Mouse (Mus musculus) intestine, postnatal 0 days (tissue): Measurements from ENCODE around the gene Dtx2. TPM values are rescaled to one million over a fixed set of nuclear protein-coding genes. Genes with fewer than 3 reads are reported as not detected.

Experiments used
- ATAC-seq: fragments of 200-750 bp; cut with Nextera tagmentation; 2 replicates; pipeline ENCODE4 v1.8.0; 2017; ENCODE audit warnings: mild to moderate bottlenecking, moderate TSS enrichment, moderate library complexity
- H3K27ac ChIP-seq: fragments of 300-500 bp; sonication (generic); 2 replicates; pipeline ENCODE4 v1.5.1; 2014; ENCODE audit warnings: mild to moderate bottlenecking, low read depth, low read length, moderate library complexity
- H3K27me3 ChIP-seq: fragments of 300-500 bp; sonication (generic); replicated peaks from 2 replicates; pipeline ENCODE4 v1.6.1; 2014; ENCODE audit warnings: low read length, mixed read lengths; ENCODE audit not compliant: control insufficient read depth, insufficient read depth
- H3K36me3 ChIP-seq: fragments of 300-500 bp; sonication (generic); 2 replicates; pipeline ENCODE4 v1.6.1; 2014; ENCODE audit warnings: mild to moderate bottlenecking, moderate library complexity; ENCODE audit not compliant: control insufficient read depth, insufficient read depth
- H3K4me1 ChIP-seq: fragments of 300-500 bp; sonication (generic); replicated peaks from 2 replicates; pipeline ENCODE4 v1.6.1; 2014; ENCODE audit warnings: antibody characterized with exemption, low read length, mixed read lengths; ENCODE audit not compliant: control insufficient read depth, insufficient read depth
- H3K4me2 ChIP-seq: fragments of 300-500 bp; sonication (generic); replicated peaks from 2 replicates; pipeline ENCODE4 v1.6.1; 2014; ENCODE audit warnings: low read depth, mild to moderate bottlenecking, moderate library complexity
- H3K4me3 ChIP-seq: fragments of 300-500 bp; sonication (generic); 2 replicates; pipeline ENCODE4 v1.5.1; 2014; ENCODE audit warnings: low read depth, low read length
- H3K9ac ChIP-seq: fragments of 300-500 bp; sonication (generic); 2 replicates; pipeline ENCODE4 v1.6.1; 2014; ENCODE audit warnings: mild to moderate bottlenecking, low read depth, low read length
- H3K9me3 ChIP-seq: fragments of 300-500 bp; sonication (generic); 2 replicates; pipeline ENCODE4 v1.6.1; 2016; ENCODE audit warnings: mixed run types; ENCODE audit not compliant: control insufficient read depth
- CTCF ChIP-seq: sonication (generic); IDR thresholded peaks from 2 replicates; pipeline ENCODE4 v1.5.1; 2016; ENCODE audit warnings: low read depth, mild to moderate bottlenecking, control low read depth, antibody characterized with exemption, moderate library complexity
- WGBS: fragments of 180-500 bp; shearing (Covaris S2); extraction: QIAGEN DNeasy Blood & Tissue Kit; methylation state at CpG from one replicate; pipeline ENCODE4 v1.1.7; 2014; 5-methylcytosine and 5-hydroxymethylcytosine counted together
- polyA plus RNA-seq: library from polyadenylated mRNA; unstranded; fragments of >200 nt; fragmentation: Nextera tagmentation; extraction: Ambion mirVana; gene quantifications from 2 replicates; pipeline ENCODE4 v1.2.1, GENCODE M21; 2015

Gene Dtx2
- polyA plus RNA-seq, 1 experiment from 2014 or later: 10.5 TPM

GRCm38 (mm10) chr5:136049926-136050325 is 55.3 kb downstream of the Dtx2 start:
- Histone ChIP-seq H3K4me1 (no peaks in the 10 kb centered on the region), H3K4me2 (no peak overlapping the region), H3K27me3 (no peaks in the 10 kb centered on the region), H3K4me3 (no peak overlapping the region), H3K9ac (no peak overlapping the region), H3K27ac (no peak overlapping the region), H3K9me3 (no peaks in the 10 kb centered on the region), H3K36me3 (no peaks in the 10 kb centered on the region)
- WGBS: 60% methylated on average over 6 of the region's 6 CpGs
- no peak for TF ChIP-seq CTCF
- ATAC-seq: no peak

- no peaks in the 10 kb centered on the region for H3K36me3 ChIP-seq
- no peak overlapping the region for H3K27ac ChIP-seq
- H3K9me3 ChIP-seq: no peaks in the 10 kb centered on the region
- WGBS: 24% methylated on average over 10 of the region's 10 CpGs
- H3K9ac ChIP-seq: no peak overlapping the region
- H3K27me3 ChIP-seq: no peaks in the 10 kb centered on the region
- H3K4me2 ChIP-seq: no peak overlapping the region; the same call in 1 of the 2 replicates
- H3K4me1 ChIP-seq: no peaks in the 10 kb centered on the region
- no peak overlapping the region for H3K4me3 ChIP-seq
- peak; percentile 17; the same call in 1 of the 2 replicates for ATAC-seq
- no peak for TF ChIP-seq CTCF
Observed at GRCm38 (mm10) chr5:136051231-136052085, 56.9 kb downstream of the Dtx2 start.

- no peaks in the 10 kb centered on the region for H3K27me3 ChIP-seq
- no peaks in the 10 kb centered on the region for H3K4me1 ChIP-seq
- 78% methylated on average over 8 of the region's 8 CpGs for WGBS
- no peak overlapping the region for H3K4me2 ChIP-seq
- no peak for TF ChIP-seq CTCF
- no peak for ATAC-seq
- no peak overlapping the region for H3K27ac ChIP-seq
- no peaks in the 10 kb centered on the region for H3K36me3 ChIP-seq
- H3K4me3 ChIP-seq: no peak overlapping the region
- H3K9me3 ChIP-seq: no peaks in the 10 kb centered on the region
- H3K9ac ChIP-seq: no peak overlapping the region
Observed at GRCm38 (mm10) chr5:136052861-136053655, 58.5 kb downstream of the Dtx2 start.

- Histone ChIP-seq H3K27me3 (no peaks in the 10 kb centered on the region), H3K36me3 (no peaks in the 10 kb centered on the region), H3K27ac (no peak within 1 kb of the TSS), H3K4me1 (no peaks in the 10 kb centered on the region), H3K9me3 (no peaks in the 10 kb centered on the region), H3K4me2 (no peak within 1 kb of the TSS), H3K4me3 (no peak within 1 kb of the TSS), H3K9ac (no peak within 1 kb of the TSS)
- ATAC-seq: no peak
- no peak for TF ChIP-seq CTCF
- WGBS: 69% methylated on average over 11 of the region's 11 CpGs
Observed at GRCm38 (mm10) chr5:136054301-136055077, 59.9 kb downstream of the Dtx2 start, which contains the start of gene Upk3bl. TSS of gene Upk3bl (plus strand) at chr5:136054492.

- TF ChIP-seq CTCF: peak; percentile 35; the same call in 1 of the 2 replicates
- H3K27ac ChIP-seq: no peak overlapping the region
Observed at GRCm38 (mm10) chr5:136056062-136056461, 61.5 kb downstream of the Dtx2 start.

More at GRCm38 (mm10) chr5:136056062-136056461, 61.5 kb downstream of the Dtx2 start:
- 54% methylated on average over 4 of the region's 4 CpGs for WGBS
- Histone ChIP-seq H3K4me1 (no peaks in the 10 kb centered on the region), H3K9me3 (no peaks in the 10 kb centered on the region), H3K27me3 (no peaks in the 10 kb centered on the region), H3K9ac (no peak overlapping the region), H3K36me3 (no peaks in the 10 kb centered on the region), H3K4me3 (no peak overlapping the region), H3K4me2 (no peak overlapping the region)
- ATAC-seq: no peak
